Mouse (Mus musculus) G1E (cell line): ENCODE results near the gene B9d1.

Experiments
- CTCF ChIP-seq: IDR thresholded peaks from 2 replicates; pipeline ENCODE4 v1.5.1; 2012; ENCODE audit warnings: low read depth, low read length, inconsistent platforms, mixed read lengths
- GATA1 ChIP-seq: IDR thresholded peaks from 2 replicates; pipeline ENCODE4 v1.6.1; 2012; ENCODE audit warnings: borderline replicate concordance, low read length, inconsistent platforms, mixed read lengths
- POLR2AphosphoS5 ChIP-seq: IDR thresholded peaks from 2 replicates; pipeline ENCODE4 v1.6.1; 2012; ENCODE audit warnings: low read depth, low read length, inconsistent platforms; ENCODE audit not compliant: insufficient replicate concordance

DNA sequence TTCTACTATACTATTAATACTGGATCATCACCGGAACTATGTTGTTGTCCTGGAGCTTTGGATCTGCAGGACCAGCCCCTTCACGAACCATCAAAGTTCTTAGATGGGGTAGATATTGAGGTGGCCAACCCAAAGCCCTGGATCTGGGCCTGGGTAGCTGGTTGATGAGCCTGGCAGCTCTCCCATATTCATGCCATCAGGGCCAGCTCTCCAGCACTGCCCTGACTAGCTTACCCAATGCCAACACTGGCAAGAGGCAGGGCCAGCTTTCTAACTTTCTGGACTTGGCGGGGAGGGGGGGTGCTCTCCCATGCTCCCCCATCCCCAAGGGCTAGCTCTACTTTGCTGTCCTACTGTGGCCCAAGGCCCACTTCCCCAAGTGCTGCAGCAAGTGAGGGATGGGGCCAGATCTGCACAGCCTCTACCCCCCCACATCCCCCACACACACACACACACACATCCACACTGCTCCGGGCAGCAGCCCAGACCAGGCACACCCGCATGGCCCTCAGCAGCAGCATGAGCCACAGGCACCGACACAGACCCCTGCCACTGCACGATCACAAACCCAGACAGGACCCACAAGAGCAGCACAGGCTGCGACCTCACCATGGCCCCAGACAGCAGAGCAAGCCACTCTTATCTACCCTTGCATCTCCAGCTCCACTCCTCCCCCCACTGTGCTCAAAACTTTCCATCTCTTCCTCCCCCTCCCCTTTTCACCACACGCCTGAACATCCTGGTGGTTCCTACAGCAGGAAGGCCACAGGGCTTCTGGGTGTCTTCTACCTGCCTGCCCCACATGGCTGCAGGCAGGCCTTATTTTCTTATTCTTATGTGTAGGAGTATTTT is 23.5 kb upstream of the B9d1 start:
- TF ChIP-seq CTCF (no peak), GATA1 (no peak), POLR2AphosphoS5 (no peak)
